Mouse (Mus musculus): ENCODE data around the gene Poc1a.

Gene Poc1a

DNA sequence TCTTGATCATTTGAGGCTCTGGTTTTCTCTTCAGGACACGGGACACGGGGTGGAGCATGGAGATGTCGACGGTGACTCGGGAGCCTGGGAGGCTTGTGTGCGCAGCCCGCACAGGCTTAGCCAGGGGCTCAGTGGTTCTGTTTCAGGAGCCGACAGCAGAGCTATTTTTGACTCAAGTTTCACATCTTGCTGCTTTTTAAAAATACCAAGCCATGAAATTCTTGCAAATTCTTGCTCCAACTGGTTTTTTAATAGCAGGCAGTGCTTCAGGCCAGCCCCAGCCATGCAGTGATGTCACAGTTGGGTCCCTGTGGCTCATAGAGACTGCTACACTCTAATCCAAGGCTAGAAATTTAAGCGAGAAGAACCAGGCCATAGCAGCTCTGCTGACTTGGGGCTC lies 56.8 kb downstream of the Poc1a start:
- no peak for DNase-seq (ENCODE audit: low spot score in 2 of 2)

DNA sequence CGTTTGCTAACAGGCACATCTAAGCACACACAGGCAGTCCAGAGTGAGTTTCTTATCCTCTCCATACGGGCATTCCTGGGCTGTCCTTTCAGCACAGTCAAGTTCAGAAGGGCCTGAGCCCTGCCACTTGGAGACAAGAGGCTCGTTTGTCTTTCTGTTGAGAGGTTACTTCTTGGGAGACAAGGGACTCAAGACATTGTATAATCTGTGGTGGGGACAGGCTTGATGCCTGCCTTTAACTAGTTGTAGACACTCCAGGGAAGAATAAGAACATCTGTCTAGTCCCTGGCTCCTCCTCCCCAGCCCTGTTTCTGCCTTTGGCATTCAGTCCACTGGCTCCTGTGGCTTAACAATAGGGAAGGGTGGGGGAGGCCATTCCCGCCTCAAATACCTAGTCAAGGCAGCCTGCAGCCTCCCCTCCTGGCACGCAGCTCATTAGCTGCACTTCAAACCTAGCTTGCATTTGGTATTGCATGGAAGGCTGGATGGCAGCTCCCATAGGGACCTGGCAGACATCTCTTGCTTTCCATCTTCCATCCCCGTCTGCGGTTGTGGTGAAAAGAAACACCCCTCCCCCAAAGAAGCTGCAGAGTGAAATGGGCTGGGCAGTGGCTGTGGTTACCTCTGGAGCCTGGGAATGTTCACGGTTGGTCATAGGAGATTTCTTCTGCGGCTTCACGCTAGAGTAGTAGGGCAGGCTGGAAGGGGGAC lies 57.8 kb downstream of the Poc1a start:
- no peak for DNase-seq (ENCODE audit: low spot score in 2 of 2)

GRCm38 (mm10) chr9:106339173-106339558 lies 58.3 kb downstream of the Poc1a start:
- DNase-seq (ENCODE audit: low spot score in 2 of 2), result no peak

- no peak for DNase-seq (ENCODE audit: low spot score in 2 of 2)
Measured at GRCm38 (mm10) chr9:106339730-106340129, 58.9 kb downstream of the Poc1a start.

- DNase-seq (ENCODE audit: low spot score in 2 of 2), result no peak
Measured at GRCm38 (mm10) chr9:106340501-106341312, 59.8 kb downstream of the Poc1a start.

DNA sequence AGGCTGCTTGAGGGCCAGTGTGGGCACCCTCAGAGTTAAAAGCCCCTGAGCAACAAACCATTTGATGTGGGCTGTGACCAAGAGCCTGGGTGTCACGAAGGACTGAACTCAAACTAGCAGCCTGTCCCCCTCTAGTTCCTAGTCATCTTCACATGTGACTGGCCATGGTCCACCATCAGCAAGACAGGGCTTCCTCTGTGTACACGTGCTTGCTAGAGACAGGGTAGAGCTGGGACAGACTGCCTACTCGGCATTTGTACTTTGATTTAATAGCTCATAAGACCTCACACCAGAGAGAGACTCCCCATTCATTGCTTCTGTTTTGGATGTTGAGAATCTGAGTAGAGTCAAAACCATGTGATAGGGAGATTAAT lies 60.4 kb downstream of the Poc1a start:
- DNase-seq (ENCODE audit: low spot score in 2 of 2), result no peak

- DNase-seq (ENCODE audit: low spot score in 2 of 2), result no peak
Measured at GRCm38 (mm10) chr9:106342573-106342972, 61.7 kb downstream of the Poc1a start.

GRCm38 (mm10) chr9:106345167-106345566 lies 64.3 kb downstream of the Poc1a start:
- DNase-seq (ENCODE audit: low spot score in 2 of 2), result no peak

GRCm38 (mm10) chr9:106345630-106346029 lies 64.8 kb downstream of the Poc1a start:
- DNase-seq (ENCODE audit: low spot score in 2 of 2), result no peak

DNA sequence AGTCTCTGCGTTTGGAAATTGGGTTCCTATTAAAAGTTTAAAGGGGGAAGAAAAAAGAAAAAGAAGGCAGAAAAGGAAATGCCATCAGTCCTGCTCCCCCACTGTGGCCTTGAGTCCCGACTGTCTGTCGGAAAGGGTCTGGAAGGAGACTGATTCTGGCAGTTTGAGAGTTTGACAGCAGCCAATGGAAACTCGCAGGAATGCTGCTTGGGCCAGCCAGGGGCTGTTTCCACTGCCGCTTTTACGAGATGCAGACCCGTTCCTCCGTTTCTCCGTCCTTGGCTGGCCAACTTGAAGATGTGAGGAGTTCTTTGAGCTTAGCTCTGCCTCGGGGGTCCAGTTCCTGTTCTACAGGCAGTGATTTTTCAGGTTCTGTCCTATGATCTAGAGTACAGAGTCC lies 67.4 kb downstream of the Poc1a start:
- DNase-seq (ENCODE audit: low spot score in 2 of 2), result no peak

DNA sequence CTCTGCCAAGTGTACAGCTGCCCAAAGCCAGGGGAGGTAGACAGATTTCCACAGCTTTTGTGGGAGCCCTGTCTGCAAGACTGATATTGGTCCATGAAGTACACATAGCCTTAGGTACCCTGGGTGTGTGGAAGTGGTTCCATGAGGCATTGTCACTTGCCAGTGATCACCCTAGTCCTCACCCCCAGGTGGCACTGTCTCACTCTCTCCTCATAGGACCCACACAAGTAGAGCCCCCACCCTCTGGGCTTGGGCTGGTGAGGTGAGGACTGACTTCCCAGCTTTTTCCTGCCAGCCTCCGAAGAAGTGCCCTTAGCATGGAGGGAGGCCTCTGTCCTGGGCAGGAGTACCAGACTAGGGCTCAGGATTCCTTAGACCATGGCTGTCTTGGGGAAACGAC lies 68.2 kb downstream of the Poc1a start:
- peak in 1 of 2 experiments; percentile 31 for DNase-seq (ENCODE audit: low spot score in 2 of 2)

DNA sequence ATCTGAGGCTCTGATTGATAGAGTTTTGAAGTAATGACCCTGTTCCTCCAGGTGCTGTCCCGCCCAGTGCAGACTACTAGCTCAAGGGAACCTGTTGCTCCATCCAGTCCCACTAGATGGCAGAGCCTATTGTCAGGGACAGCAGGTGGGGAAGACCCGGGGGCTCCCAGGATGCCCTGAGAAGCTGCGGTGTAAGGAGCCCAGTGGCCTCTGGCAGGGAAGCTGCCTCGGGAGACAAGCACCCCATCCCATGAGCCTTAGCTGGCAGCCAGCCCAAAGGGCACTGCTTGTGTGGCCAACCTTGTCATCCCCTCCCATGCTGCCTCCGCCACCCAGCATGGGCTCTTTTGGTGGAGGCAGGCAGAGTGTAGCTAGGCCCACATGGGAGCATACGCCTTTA lies 70.3 kb downstream of the Poc1a start:
- no peak for DNase-seq (ENCODE audit: low spot score in 2 of 2)

- no peak for DNase-seq (ENCODE audit: low spot score in 2 of 2)
Measured at GRCm38 (mm10) chr9:106353779-106354178, 72.9 kb downstream of the Poc1a start.

- no peak for DNase-seq (ENCODE audit: low spot score in 2 of 2)
Measured at GRCm38 (mm10) chr9:106354810-106355209, 73.9 kb downstream of the Poc1a start.

GRCm38 (mm10) chr9:106355217-106355974 lies 74.5 kb downstream of the Poc1a start:
- no peak for DNase-seq (ENCODE audit: low spot score in 2 of 2)

GRCm38 (mm10) chr9:106355975-106356286 lies 75.1 kb downstream of the Poc1a start:
- no peak for DNase-seq (ENCODE audit: low spot score in 2 of 2)

DNA sequence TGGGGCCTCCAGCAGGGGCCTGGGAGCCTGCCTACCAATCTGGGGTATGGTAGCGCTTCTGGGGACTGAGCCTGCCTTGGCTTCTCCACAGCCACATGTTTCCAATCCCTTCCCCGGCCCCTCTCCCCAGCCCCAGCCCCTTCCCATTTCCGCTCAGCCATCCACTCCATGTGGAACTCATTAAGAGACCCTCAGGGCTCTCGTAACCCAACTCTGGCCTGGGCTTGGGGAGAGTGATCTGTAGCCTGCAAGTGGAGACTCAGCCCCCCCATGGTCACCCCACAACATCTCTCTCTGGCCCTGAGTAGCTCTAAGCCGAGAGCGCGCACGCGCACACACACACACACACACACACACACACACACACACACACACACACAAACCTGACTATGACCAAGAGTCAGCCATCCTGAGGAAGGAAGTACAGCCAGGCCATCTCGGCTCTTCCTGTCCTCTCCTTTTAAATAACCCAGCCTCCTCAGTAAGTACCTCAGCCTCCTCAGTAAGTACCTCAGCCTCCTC lies 75.5 kb downstream of the Poc1a start:
- DNase-seq (ENCODE audit: low spot score in 2 of 2), result no peak

- DNase-seq (ENCODE audit: low spot score in 2 of 2), result no peak
Measured at GRCm38 (mm10) chr9:106357167-106357566, 76.3 kb downstream of the Poc1a start.

- no peak for DNase-seq (ENCODE audit: low spot score in 2 of 2)
Measured at GRCm38 (mm10) chr9:106359297-106359696, 78.4 kb downstream of the Poc1a start.

- no peak for DNase-seq (ENCODE audit: low spot score in 2 of 2)
Measured at GRCm38 (mm10) chr9:106361140-106361539, 80.3 kb downstream of the Poc1a start.

DNA sequence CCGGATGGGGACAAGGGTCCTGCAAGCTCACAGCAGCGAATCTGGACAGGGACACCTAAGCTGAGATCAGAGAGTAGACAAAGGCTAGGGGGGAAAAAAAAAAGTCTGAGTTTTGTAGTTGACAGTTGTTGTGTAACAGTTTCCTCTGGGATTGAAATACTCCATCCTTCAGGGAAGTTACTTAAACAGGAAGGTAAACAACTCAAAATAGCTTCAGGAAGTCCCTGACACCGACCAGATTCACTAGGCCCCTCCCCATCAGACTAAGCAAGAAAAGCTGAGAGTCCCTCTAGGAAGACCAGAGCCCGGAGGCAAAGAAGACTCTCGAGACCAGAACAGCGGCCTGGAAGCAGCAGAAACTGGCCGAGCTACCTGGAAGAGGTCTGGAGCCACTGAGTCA lies 84.5 kb downstream of the Poc1a start:
- no peak for DNase-seq (ENCODE audit: low spot score in 2 of 2)

DNA sequence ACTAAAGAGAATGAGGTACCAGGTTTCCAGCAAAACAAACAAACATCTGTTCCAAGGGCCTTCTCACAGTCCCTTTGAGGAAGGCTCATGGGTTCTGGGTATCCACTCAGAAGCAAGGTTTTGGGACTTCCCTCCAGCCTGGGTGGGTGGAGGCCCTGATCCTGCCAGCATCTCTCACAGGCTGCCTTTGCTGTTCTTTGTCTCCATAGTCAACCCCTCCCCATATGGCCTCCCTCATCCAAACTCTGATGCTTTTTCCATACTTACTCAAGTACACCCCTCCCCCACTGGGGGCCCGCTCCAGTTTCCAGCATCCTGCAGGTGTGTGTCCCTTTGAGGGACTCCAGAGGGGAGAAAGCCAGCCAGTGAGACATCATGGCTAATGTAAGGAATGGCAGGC lies 85.3 kb downstream of the Poc1a start:
- DNase-seq (ENCODE audit: low spot score in 2 of 2), result no peak

GRCm38 (mm10) chr9:106367001-106367400 lies 86.1 kb downstream of the Poc1a start:
- no peak for DNase-seq (ENCODE audit: low spot score in 2 of 2)
